Mouse (Mus musculus) mouse embryonic stem cell (cell line): Measurements from ENCODE around the gene Srf.

Experiments used
- in situ Hi-C, 2 experiments: fragments of 300-500 bp; cut with MboI; formaldehyde crosslinking; loops; 1 replicate in 1 of 2; 3 replicates in 1 of 2; pipeline ENCODE4 v1.14.3; 2019 to 2020; ENCODE audit warnings: low sequenced_read_pairs in 2 of 2, low pct_unique_long_range_greater_than_20kb in 1 of 2, mixed read lengths in 1 of 2; ENCODE audit not compliant: unreplicated experiment in 1 of 2

The Srf gene

GRCm38 (mm10) chr17:46525579-46526307 lies 30.2 kb downstream of the Srf start:
- in situ Hi-C loops: no loop called here

DNA sequence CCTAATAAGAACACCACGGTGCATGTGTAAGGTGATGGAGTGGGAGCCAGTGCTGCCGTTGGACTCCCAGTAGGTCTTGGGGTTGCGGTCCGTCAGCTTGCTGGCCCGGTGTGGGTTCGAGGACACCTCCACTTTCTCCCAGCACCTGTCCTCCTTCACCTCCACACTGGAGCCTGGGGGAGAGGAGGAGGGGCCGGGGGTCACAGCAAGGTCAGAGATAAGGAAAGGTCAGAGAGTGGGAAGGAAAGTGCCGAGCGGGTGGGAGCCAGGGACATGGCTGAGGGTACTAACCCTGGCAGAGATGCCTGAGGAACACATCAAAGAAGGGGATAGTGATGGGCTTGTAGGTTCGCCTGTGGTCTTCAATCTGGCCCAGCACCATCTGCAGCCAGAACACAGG lies 30.9 kb downstream of the Srf start:
- in situ Hi-C loops: no loop called here

DNA sequence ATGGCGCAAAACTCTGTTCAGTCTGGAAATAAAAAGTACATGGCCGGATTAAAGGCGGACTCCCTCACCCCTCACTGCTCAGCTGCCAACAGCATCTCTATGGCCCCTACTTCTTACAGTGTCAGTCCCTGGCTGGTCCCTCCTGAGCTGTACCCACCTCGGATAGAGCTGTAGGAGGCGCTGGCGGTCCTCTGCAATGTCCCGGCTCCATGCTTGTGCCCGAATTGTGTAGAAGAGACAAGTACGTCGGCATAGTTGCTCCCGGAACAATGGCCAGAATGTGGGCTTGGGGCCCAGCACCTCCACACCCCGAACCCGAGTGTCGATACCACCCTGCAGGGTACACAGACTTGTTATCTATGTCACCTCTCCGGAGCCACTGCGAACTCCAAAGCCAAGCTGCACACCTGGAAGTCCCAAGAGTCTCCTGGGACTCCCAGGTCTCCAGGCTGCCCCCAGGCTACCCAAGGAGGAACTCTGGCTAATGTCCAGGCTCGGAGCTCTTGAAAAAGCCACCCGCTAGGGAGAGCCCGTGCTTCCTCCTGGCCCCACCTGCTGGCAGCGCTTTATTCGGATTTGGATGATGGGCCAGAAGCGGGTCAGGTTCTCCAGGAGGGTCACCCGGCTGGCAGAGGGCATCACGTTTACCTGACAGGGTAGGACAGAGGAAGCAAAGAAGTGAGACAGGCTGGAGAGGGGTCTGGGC lies 33.9 kb downstream of the Srf start:
- in situ Hi-C loops: no loop called here

- in situ Hi-C loops: no loop called here
These were observed 34.8 kb downstream of the Srf start for GRCm38 (mm10) chr17:46521174-46521573.

DNA sequence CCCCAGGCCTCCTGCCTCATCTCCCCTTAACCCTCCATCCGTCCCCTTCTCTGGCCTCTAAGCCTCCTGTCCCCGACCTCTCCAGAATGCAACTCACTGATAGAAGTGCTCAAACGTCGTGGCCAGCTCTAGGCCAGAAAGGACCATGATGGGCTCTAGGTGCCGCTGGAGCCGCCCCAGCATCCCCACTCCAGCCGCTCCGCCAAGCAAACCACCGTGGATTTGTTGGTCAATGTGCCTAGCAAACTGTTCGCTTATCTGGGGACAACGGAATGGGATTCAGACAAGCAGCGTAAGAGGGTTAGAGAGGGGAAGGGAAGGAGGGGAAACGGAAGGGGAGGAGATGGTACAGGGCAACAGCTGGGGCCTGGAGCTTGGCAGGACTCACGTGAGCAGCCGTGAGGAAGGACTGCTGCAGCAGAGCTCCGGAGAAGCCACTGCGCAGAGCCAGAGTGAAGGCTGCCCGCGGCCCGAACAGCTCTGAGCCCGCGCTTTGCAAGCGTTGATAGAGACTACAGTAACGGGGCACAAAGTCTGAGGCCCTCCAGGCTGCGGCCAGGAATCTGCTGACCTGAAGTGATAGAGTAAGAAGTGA lies 35.5 kb downstream of the Srf start:
- in situ Hi-C loops: no loop called here

GRCm38 (mm10) chr17:46519971-46520370 lies 36.0 kb downstream of the Srf start:
- in situ Hi-C loops: no loop called here

DNA sequence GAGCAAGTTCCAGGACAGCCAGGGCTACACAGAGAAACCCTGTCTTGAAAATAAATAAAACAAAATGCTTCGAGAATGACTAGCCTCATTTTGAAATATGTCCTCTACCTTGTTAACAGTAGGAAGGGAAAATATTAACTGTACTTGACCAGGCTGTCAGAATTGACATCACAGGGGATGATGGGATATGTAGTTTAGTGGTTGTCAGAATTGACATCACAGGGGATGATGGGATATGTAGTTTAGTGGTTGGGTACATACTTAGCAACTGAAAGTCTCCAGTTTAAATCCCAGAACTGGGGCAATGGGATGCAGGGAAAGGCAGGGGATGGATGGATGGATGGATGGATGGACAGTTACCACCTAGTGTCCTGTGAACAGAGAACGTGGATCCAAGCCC lies 42.6 kb downstream of the Srf start:
- in situ Hi-C loops: no loop called here

GRCm38 (mm10) chr17:46511059-46511710 lies 44.8 kb downstream of the Srf start:
- in situ Hi-C loops: no loop called here

GRCm38 (mm10) chr17:46505617-46506016 lies 50.4 kb downstream of the Srf start:
- in situ Hi-C loops: no loop called here

- in situ Hi-C loops: no loop called here
These were observed 51.9 kb downstream of the Srf start for GRCm38 (mm10) chr17:46503847-46504638.

- in situ Hi-C loops: no loop called here
These were observed 53.2 kb downstream of the Srf start for GRCm38 (mm10) chr17:46502775-46503174.
